24 mouse cellular contexts compared by ENCODE assay signal in genomic region chr3:101049997-101050396, GRCm38 (mm10). TPM values are rescaled to one million over a fixed set of nuclear protein-coding genes. Genes with fewer than 3 reads are reported as not detected.
DNase-seq lines count a peak whose midpoint lies in the region; ATAC-seq and TF ChIP-seq lines count a peak whose summit lies in the region.
"Had no signal": no experiment of that assay in that cellular context is flagged by ENCODE, and none has a peak within 500 bp of the region (broad histone marks: within the 10 kb centered on the region; RNA-seq: fewer than 3 reads in every experiment).

No protein-coding gene starts in this region.

- peak overlapping the region; percentile 45; the same call in 1 of the 2 replicates for H3K27ac ChIP-seq in left cerebral cortex, adult 2 months
- H3K27ac ChIP-seq in midbrain, embryonic 11.5 days (ENCODE audit: low read depth, low read length), result no peak overlapping the region
- H3K27ac ChIP-seq in midbrain, embryonic 13.5 days, result no peak overlapping the region
- H3K27ac ChIP-seq in thymus, adult 2 months (ENCODE audit: control insufficient read depth, insufficient read depth, low read length), result no peak overlapping the region

- no peak for TF ChIP-seq CTCF in left cerebral cortex, adult 2 months (IDR thresholded peaks at IDR 0.05)
- no peak for TF ChIP-seq CTCF in thymus, adult 2 months (IDR thresholded peaks at IDR 0.05; ENCODE audit: borderline replicate concordance, control insufficient read depth, extremely low read depth, insufficient read depth, low read length, poor library complexity)

- H3K9ac ChIP-seq in midbrain, embryonic 11.5 days (ENCODE audit: low read length), result no peak overlapping the region
- H3K9ac ChIP-seq in midbrain, embryonic 13.5 days (replicated peaks), result no peak overlapping the region

- H3K27me3 ChIP-seq in midbrain, embryonic 11.5 days (ENCODE audit: control insufficient read depth, insufficient read depth, low read length), result no peaks in the 10 kb centered on the region
- no peaks in the 10 kb centered on the region for H3K27me3 ChIP-seq in midbrain, embryonic 13.5 days
- H3K27me3 ChIP-seq in thymus, adult 2 months (ENCODE audit: control insufficient read depth, insufficient read depth, low read length), result no peaks in the 10 kb centered on the region; the same call in 1 of the 2 replicates
- H3K27me3 ChIP-seq: CH12.LX, Patski had no signal

- WGBS in midbrain, embryonic 11.5 days, result 75% methylated on average over 9 of the region's 9 CpGs
- 80% methylated on average over 9 of the region's 9 CpGs for WGBS in midbrain, embryonic 13.5 days
- WGBS in thymus, adult 2 months, result 94% methylated on average over 9 of the region's 9 CpGs

- H3K9me3 ChIP-seq in midbrain, embryonic 11.5 days (ENCODE audit: control insufficient read depth, low read length), result no peaks in the 10 kb centered on the region
- H3K9me3 ChIP-seq in midbrain, embryonic 13.5 days, result no peaks in the 10 kb centered on the region
- H3K9me3 ChIP-seq: G1E had no signal

- peak; percentile 68 for ATAC-seq in frontal cortex, adult (ENCODE audit: low TSS enrichment)
- no peak for ATAC-seq in midbrain, embryonic 11.5 days (ENCODE audit: low FRiP score)
- no peak for ATAC-seq in midbrain, embryonic 13.5 days
- ATAC-seq: activated CD4-positive, CD25-positive, alpha-beta regulatory T cell, adult 4 months; CD4-positive, CD25-positive, alpha-beta regulatory T cell, adult 4 months; Patski had no signal

- no peaks in the 10 kb centered on the region for H3K36me3 ChIP-seq in midbrain, embryonic 11.5 days (ENCODE audit: control insufficient read depth, insufficient read depth, low read length)
- peaks cover 9% of the 10 kb centered on the region for H3K36me3 ChIP-seq in midbrain, embryonic 13.5 days
- no peaks in the 10 kb centered on the region for H3K36me3 ChIP-seq in thymus, adult 2 months (ENCODE audit: control insufficient read depth, insufficient read depth, low read length)
- H3K36me3 ChIP-seq: G1E had no signal

- H3K4me2 ChIP-seq in midbrain, embryonic 11.5 days, result no peak overlapping the region
- no peak overlapping the region for H3K4me2 ChIP-seq in midbrain, embryonic 13.5 days (replicated peaks)

- no peak overlapping the region for H3K4me3 ChIP-seq in left cerebral cortex, adult 2 months
- no peak overlapping the region for H3K4me3 ChIP-seq in midbrain, embryonic 11.5 days (ENCODE audit: low read depth, low read length)
- H3K4me3 ChIP-seq in midbrain, embryonic 13.5 days (replicated peaks), result no peak overlapping the region
- no peak overlapping the region for H3K4me3 ChIP-seq in thymus, adult 2 months (ENCODE audit: control insufficient read depth, insufficient read depth, low read length)

- intact Hi-C loops in left cerebral cortex, adult 2 months (cut with DNase I), result loop anchor here (2.0 kb wide), 1 partner anchor 53 kb away; no protein-coding TSS in a partner anchor

- TF ChIP-seq POLR2A in thymus, adult 2 months (IDR thresholded peaks at IDR 0.05; ENCODE audit: control insufficient read depth, extremely low read depth, insufficient read depth, low read length, poor library complexity), result no peak

- no peak for DNase-seq in frontal cortex, postnatal 36 days (ENCODE audit: low spot score in 2 of 2)
- no peak for DNase-seq in left cerebral cortex, adult 2 months (ENCODE audit: extremely low spot score in 1 of 2, low spot score in 2 of 2)
- no peak for DNase-seq in left cerebral cortex, adult 8-10 months (ENCODE audit: low spot score in 2 of 2)
- peak; percentile 45 for DNase-seq in midbrain, embryonic 11.5 days (ENCODE audit: low spot score, missing footprints)
- DNase-seq in brain, adult 2 months (ENCODE audit: low read depth, low spot score), result peak; percentile 45
- DNase-seq in thymus, adult 2 months, result no peak
- DNase-seq: adrenal gland, adult 2 months; adrenal gland, adult 8-10 months; adrenal gland, postnatal 10 days; adrenal gland, postnatal 14 days; adrenal gland, postnatal 25 days; adrenal gland, postnatal 36 days; B cell, adult 2 months; cerebellum, adult 11 months; cerebellum, adult 11-12 months; cerebellum, adult 18-20 months had no signal

- H3K4me1 ChIP-seq in midbrain, embryonic 11.5 days (ENCODE audit: control insufficient read depth, insufficient read depth, low read length), result no peaks in the 10 kb centered on the region
- H3K4me1 ChIP-seq in midbrain, embryonic 13.5 days (replicated peaks), result peaks cover 10% of the 10 kb centered on the region
- H3K4me1 ChIP-seq in thymus, adult 2 months (replicated peaks; ENCODE audit: control insufficient read depth, insufficient read depth, low read length), result peaks cover 8% of the 10 kb centered on the region; the same call in 1 of the 2 replicates

RNA-seq across cellular contexts. Expression of gene Cd101, which starts 20.6 kb away (rescaled TPM):
- total RNA-seq in left cerebral cortex, adult 2 months (2021), result under 1 TPM; 0.59 to 0.72 TPM
- total RNA-seq in left cerebral cortex, adult 8-10 months (2022), result 1 to 10 TPM in 2 of 4 experiments, under 1 TPM in 2; 0.48 to 1.4 (median 0.92) TPM
- polyA plus RNA-seq in midbrain, embryonic 11.5 days (2014; fragmentation: Nextera tagmentation; extraction: Ambion mirVana), result not detected in 2 replicates
- 0.06 TPM in 1 of 2 replicates, not detected in the other for polyA plus RNA-seq in midbrain, embryonic 13.5 days (2015; fragmentation: Nextera tagmentation; extraction: Ambion mirVana)
- 1.4 and 1.6 TPM in 2 replicates for polyA plus RNA-seq in thymus, adult 2 months (2012; rRNA removed)
- total RNA-seq: CH12.LX, MEL had no signal
- polyA plus RNA-seq: G1E, Patski had no signal

Comparison
In these comparisons a context has a peak if more than half of its experiments do, and no peak if none do; other contexts are left out.
1. DNase-seq: peak in midbrain, embryonic 11.5 days (single experiment) and brain, adult 2 months (single experiment); none in frontal cortex, postnatal 36 days (0 of 2), left cerebral cortex, adult 2 months (0 of 2), left cerebral cortex, adult 8-10 months (0 of 2) and thymus, adult 2 months (single experiment).